Mouse (Mus musculus): ENCODE measurements around the gene Trmt61a. TPM values are rescaled to one million over a fixed set of nuclear protein-coding genes. Genes with fewer than 3 reads are reported as not detected.

The Trmt61a gene
- polyA plus RNA-seq, 1 experiment from 2014 or later: 12.7 TPM

DNA sequence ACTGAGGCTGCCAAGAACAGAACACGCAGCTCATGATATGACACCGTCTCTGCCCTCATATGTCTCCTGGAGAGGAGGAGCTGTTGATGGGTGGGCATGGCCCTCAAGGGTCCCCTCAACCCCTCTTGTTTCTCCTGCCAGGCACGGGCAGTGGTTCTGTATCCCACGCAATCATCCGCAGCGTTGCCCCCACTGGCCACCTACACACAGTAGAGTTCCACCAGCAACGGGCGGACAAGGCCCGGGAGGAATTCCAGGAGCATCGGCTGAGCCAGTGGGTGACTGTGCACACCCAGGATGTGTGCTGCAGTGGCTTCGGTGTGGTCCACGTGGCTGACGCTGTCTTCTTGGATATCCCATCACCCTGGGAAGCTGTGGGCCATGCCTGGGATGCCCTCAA lies 2.8 kb downstream of the Trmt61a start:
- H3K27me3 ChIP-seq (replicated peaks; ENCODE audit: control insufficient read depth, insufficient read depth, low read length): no peaks in the 10 kb centered on the region
- H3K36me3 ChIP-seq (ENCODE audit: control insufficient read depth, insufficient read depth, low read length): peaks cover 2% of the 10 kb centered on the region
- H3K4me1 ChIP-seq (ENCODE audit: control insufficient read depth, insufficient read depth, low read length): peaks cover 42% of the 10 kb centered on the region
- H3K4me2 ChIP-seq (ENCODE audit: low read depth, low read length): no peak overlapping the region
- 90% methylated on average over 13 of the region's 13 CpGs for WGBS
- no peaks in the 10 kb centered on the region for H3K9me3 ChIP-seq (ENCODE audit: control insufficient read depth, low read length)
- no peak overlapping the region for H3K4me3 ChIP-seq (ENCODE audit: low read length)
- peak overlapping the region; percentile 81 for H3K27ac ChIP-seq (ENCODE audit: low read length)
- 0 out of 2 replicates have a peak overlapping the region, but pooled peaks have one; percentile 38 for H3K9ac ChIP-seq (ENCODE audit: low read depth, low read length)
- ATAC-seq: no peak

DNA sequence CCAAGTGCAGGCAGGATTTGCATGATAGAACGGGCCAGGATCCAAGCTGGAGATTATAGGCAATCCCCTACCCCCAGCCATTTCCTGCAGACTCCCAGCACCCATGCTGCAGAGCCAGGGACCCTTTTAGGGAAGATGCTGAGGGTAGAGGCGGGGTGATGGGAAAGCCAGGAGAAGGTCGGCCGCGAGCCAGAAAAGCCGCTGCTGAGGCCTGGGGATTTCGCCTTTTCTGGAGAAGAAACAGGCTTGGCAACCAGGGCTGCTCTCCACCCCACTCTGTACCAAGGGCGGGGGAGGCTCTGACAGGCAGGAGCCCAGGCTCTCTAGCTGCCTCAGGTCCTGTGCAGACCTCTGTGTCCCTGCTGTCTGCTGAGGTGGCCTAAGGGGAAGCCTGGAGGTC lies 3.4 kb downstream of the Trmt61a start:
- H3K9ac ChIP-seq (ENCODE audit: low read depth, low read length): peak overlapping the region; percentile 38; the same call in 1 of the 2 replicates
- peaks cover 2% of the 10 kb centered on the region for H3K36me3 ChIP-seq (ENCODE audit: control insufficient read depth, insufficient read depth, low read length)
- no peaks in the 10 kb centered on the region for H3K27me3 ChIP-seq (replicated peaks; ENCODE audit: control insufficient read depth, insufficient read depth, low read length)
- peak overlapping the region; percentile 81 for H3K27ac ChIP-seq (ENCODE audit: low read length)
- no peak overlapping the region for H3K4me3 ChIP-seq (ENCODE audit: low read length)
- no peaks in the 10 kb centered on the region for H3K9me3 ChIP-seq (ENCODE audit: control insufficient read depth, low read length)
- WGBS: 58% methylated on average over 8 of the region's 8 CpGs
- peaks cover 40% of the 10 kb centered on the region for H3K4me1 ChIP-seq (ENCODE audit: control insufficient read depth, insufficient read depth, low read length)
- ATAC-seq: no peak
- H3K4me2 ChIP-seq (ENCODE audit: low read depth, low read length): no peak overlapping the region

DNA sequence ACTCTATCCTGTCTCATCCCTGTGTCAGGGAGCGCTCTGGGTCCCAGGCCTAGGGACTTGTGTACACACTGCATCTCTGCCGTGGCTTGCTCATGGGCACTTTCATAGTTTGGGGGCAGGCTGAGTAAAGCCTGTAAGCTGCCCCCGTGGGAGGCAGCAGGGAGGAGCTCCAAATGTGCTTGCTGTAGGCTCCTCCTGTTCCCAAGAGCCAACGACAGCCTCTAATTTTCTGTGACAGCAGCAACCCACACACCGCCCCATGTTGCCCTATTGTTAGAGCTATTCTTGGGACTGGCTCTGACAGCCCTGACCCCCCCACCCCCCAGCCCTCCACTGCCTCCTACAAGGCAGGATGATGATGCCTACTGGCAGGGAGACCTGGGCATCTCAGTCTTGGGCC lies 4.1 kb downstream of the Trmt61a start:
- no peaks in the 10 kb centered on the region for H3K9me3 ChIP-seq (ENCODE audit: control insufficient read depth, low read length)
- H3K27ac ChIP-seq (ENCODE audit: low read length): peak overlapping the region; percentile 81
- H3K4me3 ChIP-seq (ENCODE audit: low read length): no peak overlapping the region
- 62% methylated on average over 5 of the region's 5 CpGs for WGBS
- H3K9ac ChIP-seq (ENCODE audit: low read depth, low read length): peak overlapping the region; percentile 44
- H3K36me3 ChIP-seq (ENCODE audit: control insufficient read depth, insufficient read depth, low read length): peaks cover 2% of the 10 kb centered on the region
- ATAC-seq: no peak
- peaks cover 45% of the 10 kb centered on the region for H3K4me1 ChIP-seq (ENCODE audit: control insufficient read depth, insufficient read depth, low read length)
- H3K27me3 ChIP-seq (replicated peaks; ENCODE audit: control insufficient read depth, insufficient read depth, low read length): no peaks in the 10 kb centered on the region
- no peak overlapping the region for H3K4me2 ChIP-seq (ENCODE audit: low read depth, low read length)

DNA sequence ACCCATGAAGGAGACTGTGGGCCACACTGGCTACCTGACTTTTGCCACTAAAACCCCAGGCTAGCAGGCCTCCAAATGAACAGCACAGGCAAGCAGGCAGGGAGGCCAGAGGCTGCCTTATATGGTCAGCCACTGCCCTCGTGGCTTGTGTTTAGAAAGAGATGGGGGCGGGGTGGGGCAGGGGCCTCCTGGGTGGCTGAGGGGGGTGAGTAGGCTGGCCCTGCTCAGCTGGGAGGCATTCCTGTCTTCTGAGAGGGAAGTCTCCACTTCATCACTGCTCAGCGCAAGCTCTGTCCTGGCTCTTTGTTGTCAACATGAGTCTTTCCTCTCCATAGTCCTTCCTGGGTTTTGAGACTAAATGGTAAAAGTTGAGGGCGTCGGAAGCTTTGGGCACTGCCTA lies 4.9 kb downstream of the Trmt61a start:
- Histone ChIP-seq H3K36me3 (ENCODE audit: control insufficient read depth, insufficient read depth, low read length) (peaks cover 2% of the 10 kb centered on the region), H3K4me1 (ENCODE audit: control insufficient read depth, insufficient read depth, low read length) (peaks cover 46% of the 10 kb centered on the region), H3K9ac (ENCODE audit: low read depth, low read length) (peak overlapping the region; percentile 44; the same call in 1 of the 2 replicates), H3K4me3 (ENCODE audit: low read length) (no peak overlapping the region), H3K27ac (ENCODE audit: low read length) (peak overlapping the region; percentile 81), H3K4me2 (ENCODE audit: low read depth, low read length) (no peak overlapping the region), H3K9me3 (ENCODE audit: control insufficient read depth, low read length) (no peaks in the 10 kb centered on the region), H3K27me3 (replicated peaks; ENCODE audit: control insufficient read depth, insufficient read depth, low read length) (no peaks in the 10 kb centered on the region)
- 37% methylated on average over 5 of the region's 5 CpGs for WGBS
- ATAC-seq: peak; percentile 34; the same call in 1 of the 2 replicates

DNA sequence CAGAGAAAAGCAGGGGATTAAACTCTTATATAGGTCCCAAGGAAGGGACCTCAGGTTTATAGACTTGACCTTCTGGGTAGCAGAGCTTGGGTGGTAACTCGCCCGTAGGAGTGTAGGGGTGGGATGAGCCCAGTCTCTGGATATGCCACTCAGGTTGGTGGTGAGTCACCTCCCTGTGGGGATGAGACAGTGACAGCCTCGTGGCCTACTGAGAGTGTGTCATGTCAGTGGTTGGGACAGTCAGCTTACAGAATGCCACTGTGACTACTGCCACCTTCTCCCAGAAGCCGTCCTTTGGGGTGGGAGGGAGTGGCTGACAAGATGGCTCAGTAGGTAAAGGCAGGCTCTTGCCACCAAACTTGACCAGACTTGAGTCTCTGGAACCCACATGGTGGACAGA lies 8.5 kb downstream of the Trmt61a start:
- 0 out of 2 replicates have a peak overlapping the region, but pooled peaks have one; percentile 50 for H3K9ac ChIP-seq (ENCODE audit: low read depth, low read length)
- H3K4me3 ChIP-seq (ENCODE audit: low read length): no peak overlapping the region
- H3K36me3 ChIP-seq (ENCODE audit: control insufficient read depth, insufficient read depth, low read length): peaks cover 2% of the 10 kb centered on the region; the same call in 1 of the 2 replicates
- H3K9me3 ChIP-seq (ENCODE audit: control insufficient read depth, low read length): no peaks in the 10 kb centered on the region
- WGBS: 83% methylated on average over 4 of the region's 4 CpGs
- H3K4me1 ChIP-seq (ENCODE audit: control insufficient read depth, insufficient read depth, low read length): peaks cover 55% of the 10 kb centered on the region
- no peak overlapping the region for H3K4me2 ChIP-seq (ENCODE audit: low read depth, low read length)
- peak overlapping the region; percentile 82 for H3K27ac ChIP-seq (ENCODE audit: low read length)
- no peaks in the 10 kb centered on the region for H3K27me3 ChIP-seq (replicated peaks; ENCODE audit: control insufficient read depth, insufficient read depth, low read length)
- ATAC-seq: no peak

DNA sequence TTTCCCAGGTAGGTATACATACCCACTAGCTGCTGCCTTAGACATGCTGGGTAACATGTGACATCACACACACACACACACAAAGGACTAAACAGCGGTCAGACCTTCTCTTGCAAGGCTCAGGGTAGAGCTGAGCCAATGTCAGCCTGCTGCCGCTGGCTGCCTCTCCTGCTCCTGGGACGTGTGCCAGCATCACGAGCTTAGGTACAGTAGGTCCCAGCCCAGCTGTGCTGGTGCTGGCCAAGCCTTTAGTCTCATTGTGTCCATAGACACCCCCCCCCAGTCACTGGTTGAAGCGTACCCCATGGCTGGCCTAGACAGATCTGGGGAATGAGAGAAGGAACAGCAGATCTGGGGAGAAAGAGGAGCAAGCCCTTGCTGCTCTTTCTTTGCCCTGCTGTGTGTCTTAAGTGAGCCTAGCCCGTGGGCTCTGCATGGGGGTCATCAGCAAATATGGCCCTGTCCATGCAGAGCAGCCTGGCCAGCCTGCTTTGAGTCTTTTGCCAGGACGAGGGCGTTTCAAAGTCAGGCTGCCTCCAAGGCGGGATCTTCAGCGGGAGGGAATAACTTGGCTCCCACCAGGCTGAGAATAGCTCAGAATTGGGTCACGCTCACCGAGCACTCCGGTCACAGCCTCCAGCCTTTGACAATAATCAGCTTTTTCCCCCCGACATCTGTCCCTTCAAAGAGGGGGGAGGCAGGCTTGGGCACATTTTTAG lies 9.6 kb downstream of the Trmt61a start:
- peak overlapping the region; percentile 82 for H3K27ac ChIP-seq (ENCODE audit: low read length)
- 30% methylated on average over 14 of the region's 14 CpGs for WGBS
- no peak overlapping the region for H3K4me2 ChIP-seq (ENCODE audit: low read depth, low read length)
- no peak overlapping the region for H3K4me3 ChIP-seq (ENCODE audit: low read length)
- peaks cover 2% of the 10 kb centered on the region; the same call in 1 of the 2 replicates for H3K36me3 ChIP-seq (ENCODE audit: control insufficient read depth, insufficient read depth, low read length)
- H3K9ac ChIP-seq (ENCODE audit: low read depth, low read length): peak overlapping the region; percentile 50
- peak; percentile 56 for ATAC-seq
- H3K4me1 ChIP-seq (ENCODE audit: control insufficient read depth, insufficient read depth, low read length): peaks cover 61% of the 10 kb centered on the region
- H3K27me3 ChIP-seq (replicated peaks; ENCODE audit: control insufficient read depth, insufficient read depth, low read length): no peaks in the 10 kb centered on the region
- no peaks in the 10 kb centered on the region for H3K9me3 ChIP-seq (ENCODE audit: control insufficient read depth, low read length)

DNA sequence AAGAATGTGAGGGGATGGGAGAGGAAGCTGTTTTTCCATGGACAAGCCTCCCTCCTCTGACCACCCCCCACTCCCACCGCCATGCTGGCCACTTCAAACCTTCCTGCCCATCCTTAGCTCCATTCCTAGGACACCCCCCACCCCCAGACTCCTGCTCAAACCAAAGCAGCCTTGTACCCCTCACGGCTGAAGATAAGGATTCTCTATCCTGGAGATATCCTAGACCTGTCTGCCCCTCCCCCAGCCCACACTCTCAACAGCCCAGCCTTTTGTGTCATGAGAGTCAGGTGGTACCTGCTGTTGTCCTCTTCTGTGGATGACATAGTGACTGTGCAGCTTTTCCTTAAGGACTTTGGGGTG lies 10.1 kb downstream of the Trmt61a start:
- H3K27ac ChIP-seq (ENCODE audit: low read length): peak overlapping the region; percentile 82; the same call in 1 of the 2 replicates
- peaks cover 2% of the 10 kb centered on the region; the same call in 1 of the 2 replicates for H3K36me3 ChIP-seq (ENCODE audit: control insufficient read depth, insufficient read depth, low read length)
- no peaks in the 10 kb centered on the region for H3K27me3 ChIP-seq (replicated peaks; ENCODE audit: control insufficient read depth, insufficient read depth, low read length)
- ATAC-seq: no peak
- peak overlapping the region; percentile 50 for H3K9ac ChIP-seq (ENCODE audit: low read depth, low read length)
- H3K4me1 ChIP-seq (ENCODE audit: control insufficient read depth, insufficient read depth, low read length): peaks cover 61% of the 10 kb centered on the region
- no peaks in the 10 kb centered on the region for H3K9me3 ChIP-seq (ENCODE audit: control insufficient read depth, low read length)
- no peak overlapping the region for H3K4me2 ChIP-seq (ENCODE audit: low read depth, low read length)
- WGBS: 31% methylated on average over 2 of the region's 2 CpGs
- H3K4me3 ChIP-seq (ENCODE audit: low read length): no peak overlapping the region

DNA sequence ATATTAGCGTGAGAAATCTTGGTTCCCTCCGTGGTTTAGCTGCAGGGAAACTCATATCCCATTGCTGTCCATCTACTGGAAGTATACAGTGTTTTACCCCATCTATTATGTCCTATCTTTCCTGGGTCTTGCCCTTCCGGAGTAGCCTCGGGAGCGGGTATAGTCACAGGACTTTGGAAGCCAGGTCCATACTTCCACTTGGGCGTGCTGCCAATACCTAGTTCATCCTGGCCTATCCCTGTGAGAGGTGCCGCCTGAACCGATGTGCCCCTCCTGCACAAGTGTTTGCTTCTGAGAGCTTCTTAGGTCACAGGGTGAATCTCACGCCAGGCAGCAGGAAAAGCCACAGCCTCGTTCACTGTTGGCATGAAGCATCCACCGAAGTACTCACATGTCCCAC lies 11.5 kb downstream of the Trmt61a start:
- WGBS: 66% methylated on average over 11 of the region's 11 CpGs
- Histone ChIP-seq H3K9ac (ENCODE audit: low read depth, low read length) (0 out of 2 replicates have a peak overlapping the region, but pooled peaks have one; percentile 19), H3K36me3 (ENCODE audit: control insufficient read depth, insufficient read depth, low read length) (no peaks in the 10 kb centered on the region), H3K9me3 (ENCODE audit: control insufficient read depth, low read length) (no peaks in the 10 kb centered on the region), H3K4me3 (ENCODE audit: low read length) (no peak overlapping the region), H3K4me1 (ENCODE audit: control insufficient read depth, insufficient read depth, low read length) (peaks cover 69% of the 10 kb centered on the region), H3K4me2 (ENCODE audit: low read depth, low read length) (no peak overlapping the region), H3K27ac (ENCODE audit: low read length) (peak overlapping the region; percentile 33; the same call in 1 of the 2 replicates), H3K27me3 (replicated peaks; ENCODE audit: control insufficient read depth, insufficient read depth, low read length) (no peaks in the 10 kb centered on the region)
- ATAC-seq: peak; percentile 31

DNA sequence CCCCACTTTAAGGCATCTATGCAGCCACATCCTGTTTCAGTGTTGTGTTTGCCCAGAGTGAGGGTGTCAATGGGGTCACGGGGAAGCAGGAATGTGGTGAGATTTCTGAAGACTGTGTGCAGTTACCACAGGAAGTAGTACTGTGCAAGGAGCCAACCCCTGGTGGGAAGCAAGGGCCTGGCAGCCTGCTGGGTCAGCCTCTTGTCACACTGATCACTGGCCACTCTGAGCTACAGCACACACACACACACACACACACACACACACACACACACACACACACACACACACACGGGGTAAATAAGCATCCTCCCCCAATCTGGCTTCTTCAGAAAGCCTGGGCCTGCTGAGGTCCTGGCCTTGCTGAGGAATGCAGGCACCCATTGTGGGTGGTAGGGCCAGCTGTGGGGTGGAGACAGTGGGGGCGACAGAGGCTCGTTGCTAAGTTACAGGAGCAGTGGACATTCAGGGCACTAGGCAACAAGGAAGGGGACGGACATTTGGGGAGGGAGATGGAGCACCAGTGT lies 13.5 kb downstream of the Trmt61a start:
- Histone ChIP-seq H3K4me1 (ENCODE audit: control insufficient read depth, insufficient read depth, low read length) (peaks cover 81% of the 10 kb centered on the region), H3K4me3 (ENCODE audit: low read length) (no peak overlapping the region), H3K27me3 (replicated peaks; ENCODE audit: control insufficient read depth, insufficient read depth, low read length) (no peaks in the 10 kb centered on the region), H3K9me3 (ENCODE audit: control insufficient read depth, low read length) (no peaks in the 10 kb centered on the region), H3K4me2 (ENCODE audit: low read depth, low read length) (no peak overlapping the region), H3K27ac (ENCODE audit: low read length) (peak overlapping the region; percentile 71), H3K36me3 (ENCODE audit: control insufficient read depth, insufficient read depth, low read length) (no peaks in the 10 kb centered on the region), H3K9ac (ENCODE audit: low read depth, low read length) (peak overlapping the region; percentile 39; the same call in 1 of the 2 replicates)
- WGBS: 21% methylated on average over 5 of the region's 5 CpGs
- no peak for ATAC-seq

Measured in intestine, embryonic 16.5 days (tissue).